In the genomic region with DNA sequence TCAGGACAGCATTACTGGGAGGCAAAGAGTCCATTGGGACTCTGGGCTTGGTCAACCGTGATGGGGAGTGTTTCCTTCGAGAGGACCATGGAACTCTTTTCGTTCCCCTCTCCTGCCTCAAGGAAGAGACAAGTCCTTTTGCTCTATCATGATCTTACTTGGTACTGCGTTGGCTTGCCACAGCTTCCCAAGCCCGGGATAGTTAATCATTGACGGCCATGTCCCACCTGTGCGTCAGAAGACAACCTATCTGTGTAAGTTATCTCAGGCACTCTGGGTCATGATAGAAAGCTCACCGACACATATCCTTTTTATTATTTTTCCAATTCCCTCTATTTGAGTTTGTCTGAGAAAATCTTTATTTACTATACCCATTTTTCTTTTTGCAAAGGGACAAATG, we compare ENCODE assay signal across 29 mouse cellular contexts. TPM values are rescaled to one million over a fixed set of nuclear protein-coding genes. Genes with fewer than 3 reads are reported as not detected.
DNase-seq lines count a peak whose midpoint lies in the region; ATAC-seq lines count a peak whose summit lies in the region.
"Had no signal": no experiment of that assay in that cellular context is flagged by ENCODE, and none has a peak within 500 bp of the region (broad histone marks: within the 10 kb centered on the region; RNA-seq: fewer than 3 reads in every experiment).

No protein-coding gene starts in this region.

- no peaks in the 10 kb centered on the region for H3K27me3 ChIP-seq in intestine, embryonic 16.5 days (replicated peaks; ENCODE audit: control insufficient read depth, insufficient read depth, low read length)
- H3K27me3 ChIP-seq: CH12.LX; embryonic facial prominence, embryonic 13.5 days; embryonic facial prominence, embryonic 15.5 days; forebrain, embryonic 12.5 days; Patski had no signal

- no peak overlapping the region for H3K4me2 ChIP-seq in intestine, embryonic 16.5 days (ENCODE audit: low read depth, low read length)
- H3K4me2 ChIP-seq: embryonic facial prominence, embryonic 13.5 days; embryonic facial prominence, embryonic 15.5 days; forebrain, embryonic 12.5 days had no signal

- H3K9ac ChIP-seq in intestine, embryonic 16.5 days (ENCODE audit: low read depth, low read length): no peak overlapping the region
- H3K9ac ChIP-seq: embryonic facial prominence, embryonic 13.5 days; embryonic facial prominence, embryonic 15.5 days; forebrain, embryonic 12.5 days had no signal

- no peak overlapping the region for H3K27ac ChIP-seq in intestine, embryonic 16.5 days (ENCODE audit: low read length)
- H3K27ac ChIP-seq: embryonic facial prominence, embryonic 13.5 days; embryonic facial prominence, embryonic 15.5 days; forebrain, embryonic 10.5 days; forebrain, embryonic 12.5 days had no signal

- no peaks in the 10 kb centered on the region for H3K36me3 ChIP-seq in intestine, embryonic 16.5 days (ENCODE audit: control insufficient read depth, insufficient read depth, low read length)
- H3K36me3 ChIP-seq: embryonic facial prominence, embryonic 13.5 days; embryonic facial prominence, embryonic 15.5 days; forebrain, embryonic 10.5 days; forebrain, embryonic 12.5 days; G1E had no signal

- H3K4me3 ChIP-seq in intestine, embryonic 16.5 days (ENCODE audit: low read length): no peak overlapping the region
- H3K4me3 ChIP-seq: embryonic facial prominence, embryonic 13.5 days; embryonic facial prominence, embryonic 15.5 days; erythroblast, embryonic 14.5 days; forebrain, embryonic 10.5 days; forebrain, embryonic 12.5 days had no signal

- peaks cover 3% of the 10 kb centered on the region; the same call in 1 of the 2 replicates for H3K4me1 ChIP-seq in intestine, embryonic 16.5 days (ENCODE audit: control insufficient read depth, insufficient read depth, low read length)
- H3K4me1 ChIP-seq: embryonic facial prominence, embryonic 13.5 days; embryonic facial prominence, embryonic 15.5 days; forebrain, embryonic 10.5 days; forebrain, embryonic 12.5 days had no signal

- 59% methylated on average over 8 of the region's 8 CpGs for WGBS in intestine, embryonic 16.5 days

- peak; percentile 86 for ATAC-seq in intestine, embryonic 16.5 days
- ATAC-seq: activated CD4-positive, CD25-positive, alpha-beta regulatory T cell, adult 4 months; CD4-positive, CD25-positive, alpha-beta regulatory T cell, adult 4 months; forebrain, embryonic 14.5 days; forebrain, embryonic 16.5 days; Patski had no signal

- DNase-seq in heart, adult 11 months: peak; percentile 74
- no peak for DNase-seq in heart, postnatal 25 days (ENCODE audit: low spot score)
- DNase-seq in kidney, postnatal 4 days: peak; percentile 8 to 25
- no peak for DNase-seq in kidney, adult 8-10 months
- no peak for DNase-seq in adrenal gland, postnatal 4 days (ENCODE audit: low spot score in 2 of 2)
- DNase-seq: adrenal gland, adult 8-10 months; adrenal gland, postnatal 14 days; adrenal gland, postnatal 36 days; B cell, adult 2 months; cerebellum, adult 11 months; cerebellum, adult 18-20 months; cerebellum, adult 8-10 months; cerebellum, adult 9-11 months; cerebellum, postnatal 14 days; cerebellum, postnatal 36 days; embryo, embryonic 11 days had no signal

- intact Hi-C loops in heart, postnatal 25 days (cut with DNase I): no loop called here

- no peaks in the 10 kb centered on the region for H3K9me3 ChIP-seq in intestine, embryonic 16.5 days (ENCODE audit: control insufficient read depth, low read length)
- H3K9me3 ChIP-seq: embryonic facial prominence, embryonic 13.5 days; embryonic facial prominence, embryonic 15.5 days; forebrain, embryonic 10.5 days; forebrain, embryonic 12.5 days had no signal

RNA-seq across cellular contexts. Expression of a gene that starts 20.1 kb away (rescaled TPM):
- 10 to 100 TPM; 77.8 to 89.0 TPM for total RNA-seq in heart, postnatal 25 days (2021)
- 21.7 and 26.8 TPM in 2 replicates for polyA plus RNA-seq in intestine, embryonic 16.5 days (2015; fragmentation: Nextera tagmentation; extraction: Ambion mirVana)
- 10 to 100 TPM; 37.4 to 54.2 TPM for total RNA-seq in adrenal gland, postnatal 4 days (2021)
- polyA plus RNA-seq: G1E had no signal

Comparison
In these comparisons a context has a peak if more than half of its experiments do, and no peak if none do; other contexts are left out.
1. DNase-seq: peak in heart, adult 11 months (single experiment) and kidney, postnatal 4 days (2 of 2); none in heart, postnatal 25 days (single experiment), kidney, adult 8-10 months (0 of 2) and adrenal gland, postnatal 4 days (0 of 2).